Mouse (Mus musculus) neural tube, embryonic 14.5 days (tissue): ENCODE data around the gene C130026I21Rik. TPM values are rescaled to one million over a fixed set of nuclear protein-coding genes. Genes with fewer than 3 reads are reported as not detected.
"Not testable (repeated sequence)": the region's sequence is repeated elsewhere in the genome, so short reads cannot be mapped to it uniquely, and the experiment has no call there.

Experiments
- ATAC-seq: fragments of 200-750 bp; cut with Nextera tagmentation; 2 replicates; pipeline ENCODE4 v1.8.0; 2017; ENCODE audit warnings: low read depth, mild to moderate bottlenecking, moderate TSS enrichment, moderate library complexity
- H3K27ac ChIP-seq: fragments of 300-500 bp; sonication (generic); 2 replicates; pipeline ENCODE4 v1.5.1; 2014; ENCODE audit warnings: low read depth, mild to moderate bottlenecking, control low read depth, low read length, moderate library complexity, mixed read lengths
- H3K27me3 ChIP-seq: fragments of 300-500 bp; sonication (generic); 2 replicates; pipeline ENCODE4 v1.6.1; 2014; ENCODE audit warnings: low read length; ENCODE audit not compliant: control insufficient read depth, insufficient read depth
- H3K36me3 ChIP-seq: fragments of 300-500 bp; sonication (generic); 2 replicates; pipeline ENCODE4 v1.6.1; 2014; ENCODE audit warnings: low read length, mixed read lengths; ENCODE audit not compliant: control insufficient read depth, insufficient read depth
- H3K4me1 ChIP-seq: fragments of 300-500 bp; sonication (generic); 2 replicates; pipeline ENCODE4 v1.6.1; 2014; ENCODE audit warnings: low read length; ENCODE audit not compliant: control insufficient read depth, insufficient read depth
- H3K4me2 ChIP-seq: fragments of 300-500 bp; sonication (generic); 2 replicates; pipeline ENCODE4 v1.6.1; 2014; ENCODE audit warnings: mild to moderate bottlenecking, low read depth, low read length, control low read depth
- H3K4me3 ChIP-seq: fragments of 300-500 bp; sonication (generic); 2 replicates; pipeline ENCODE4 v1.5.1; 2014; ENCODE audit warnings: low read depth, low read length, control low read depth, mixed read lengths
- H3K9ac ChIP-seq: fragments of 300-500 bp; sonication (generic); replicated peaks from 2 replicates; pipeline ENCODE4 v1.6.1; 2014; ENCODE audit warnings: low read depth, mild to moderate bottlenecking, control low read depth, low read length, mixed read lengths
- H3K9me3 ChIP-seq: fragments of 300-500 bp; sonication (generic); 2 replicates; pipeline ENCODE4 v1.6.1; 2016; ENCODE audit warnings: low read length; ENCODE audit not compliant: control insufficient read depth
- WGBS: fragments of 180-500 bp; shearing (Covaris S2); extraction: QIAGEN DNeasy Blood & Tissue Kit; methylation state at CpG from one replicate; pipeline ENCODE4 v1.1.7; 2014; 5-methylcytosine and 5-hydroxymethylcytosine counted together
- polyA plus RNA-seq: library from polyadenylated mRNA; unstranded; fragments of >200 nt; fragmentation: Nextera tagmentation; extraction: Ambion mirVana; gene quantifications from 2 replicates; pipeline ENCODE4 v1.2.1, GENCODE M21; 2014

Gene C130026I21Rik
- polyA plus RNA-seq, 1 experiment from 2014 or later = 0.36 TPM

DNA sequence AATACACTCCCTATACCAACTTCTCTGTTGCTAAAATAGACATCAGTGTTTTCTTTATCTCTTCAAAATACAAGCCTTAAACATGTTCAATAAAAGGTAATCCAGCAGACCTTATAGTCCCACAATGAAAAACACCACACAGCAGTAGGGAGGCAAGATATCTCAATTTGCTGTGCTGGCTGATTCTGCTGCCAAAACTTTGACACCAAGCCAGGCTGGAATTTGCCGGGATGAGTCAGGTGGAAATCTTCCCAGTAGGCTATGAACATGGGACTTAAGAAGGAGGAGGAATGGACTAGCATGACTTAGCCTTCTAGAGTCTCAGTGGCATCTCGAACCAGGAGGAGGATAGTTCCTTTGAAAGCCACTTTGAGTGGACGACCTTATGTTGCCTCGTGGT lies 91.4 kb downstream of the C130026I21Rik start:
- not testable (repeated sequence) for H3K4me2 ChIP-seq, H3K4me1 ChIP-seq, ATAC-seq, H3K36me3 ChIP-seq, H3K27me3 ChIP-seq, H3K9me3 ChIP-seq, H3K4me3 ChIP-seq, H3K27ac ChIP-seq, H3K9ac ChIP-seq
- WGBS = 88% methylated on average over 4 of the region's 4 CpGs

DNA sequence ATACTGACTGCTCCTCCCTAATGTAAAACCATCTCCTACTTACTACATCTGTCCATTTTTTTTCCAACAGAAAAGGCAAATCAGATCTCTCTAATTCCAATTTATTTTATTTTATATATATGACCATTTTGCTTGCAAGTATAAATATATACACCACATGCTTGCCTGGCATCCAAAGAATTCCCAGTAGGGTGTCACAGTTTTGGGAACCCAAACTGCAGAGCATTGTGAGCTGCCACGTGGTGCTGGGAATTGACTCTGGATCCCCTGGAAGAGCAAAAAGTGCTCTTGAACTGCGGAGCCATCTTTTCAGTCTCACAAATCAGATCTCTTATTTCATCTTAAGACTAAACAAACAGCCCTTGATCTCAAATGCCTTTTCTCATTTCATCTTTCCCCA lies 107.5 kb downstream of the C130026I21Rik start:
- H3K27ac ChIP-seq, H3K27me3 ChIP-seq, H3K9me3 ChIP-seq, H3K4me2 ChIP-seq, ATAC-seq, H3K4me1 ChIP-seq, H3K36me3 ChIP-seq, H3K9ac ChIP-seq, H3K4me3 ChIP-seq: not testable (repeated sequence)
- 32% methylated on average over 1 of the region's 2 CpGs for WGBS

DNA sequence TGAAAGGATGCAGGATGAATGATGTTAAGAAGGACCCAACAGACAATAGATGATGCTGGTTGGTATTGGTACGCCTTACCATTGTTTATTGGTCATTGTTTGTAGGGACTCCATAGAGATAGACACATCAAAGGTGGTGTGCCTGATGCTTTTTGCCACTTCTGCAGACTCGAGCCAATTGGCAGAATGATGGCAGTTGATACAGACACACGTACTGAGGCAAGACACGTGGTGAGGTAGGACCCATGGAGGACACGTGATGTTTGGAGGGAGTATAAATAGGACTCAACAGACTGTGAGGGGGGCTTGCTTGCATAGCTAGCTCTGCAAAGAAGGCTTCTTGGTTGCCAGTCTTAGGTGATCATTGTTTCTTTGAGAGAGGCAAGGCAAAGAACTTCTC lies 115.2 kb downstream of the C130026I21Rik start:
- H3K9me3 ChIP-seq, H3K27ac ChIP-seq, H3K36me3 ChIP-seq, H3K27me3 ChIP-seq, ATAC-seq, H3K4me2 ChIP-seq, H3K4me3 ChIP-seq, H3K9ac ChIP-seq, H3K4me1 ChIP-seq: not testable (repeated sequence)
- WGBS = 79% methylated on average over 4 of the region's 5 CpGs

DNA sequence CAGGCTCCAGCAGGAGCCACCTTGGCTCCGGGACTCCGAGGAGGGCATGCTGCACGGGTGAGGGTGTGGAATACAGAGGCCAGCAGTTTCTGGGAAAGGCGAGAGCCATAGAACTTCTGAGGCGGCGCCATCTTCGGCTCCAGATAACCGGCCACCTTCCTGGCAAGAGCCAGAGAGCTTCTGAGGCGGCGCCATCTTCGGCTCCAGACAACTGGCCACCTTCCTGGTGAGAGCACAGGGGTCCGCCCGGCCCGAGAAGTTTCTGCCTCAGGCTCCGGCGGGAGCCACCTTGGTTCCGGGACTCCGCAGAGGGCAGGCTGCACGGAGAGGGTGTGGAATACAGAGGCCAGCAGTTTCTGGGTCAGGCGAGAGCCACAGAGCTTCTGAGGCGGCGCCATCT lies 136.7 kb downstream of the C130026I21Rik start:
- H3K4me2 ChIP-seq, H3K4me3 ChIP-seq, H3K36me3 ChIP-seq, H3K27ac ChIP-seq, H3K27me3 ChIP-seq, H3K4me1 ChIP-seq, ATAC-seq, H3K9ac ChIP-seq, H3K9me3 ChIP-seq: not testable (repeated sequence)
- 91% methylated on average over 22 of the region's 22 CpGs for WGBS

DNA sequence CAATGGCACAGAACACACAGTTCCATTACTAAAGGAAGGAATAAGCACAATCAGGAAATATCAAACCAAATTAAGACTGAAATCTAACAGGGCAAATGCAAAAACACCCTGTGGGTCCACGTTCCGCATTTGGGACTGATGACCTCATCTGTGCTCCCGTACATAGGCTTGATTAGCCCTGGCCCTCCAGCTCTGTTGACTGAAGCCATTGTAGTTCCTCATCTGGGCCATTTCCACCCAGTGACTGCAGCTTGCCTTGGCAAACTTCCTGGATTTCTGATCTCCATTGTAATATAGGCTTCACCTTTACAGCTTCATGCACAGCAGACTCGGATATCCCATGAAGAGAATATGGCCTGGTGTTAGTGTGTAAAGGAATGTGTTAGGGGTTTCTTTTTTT lies 148.5 kb downstream of the C130026I21Rik start:
- H3K9me3 ChIP-seq, H3K27ac ChIP-seq, H3K4me3 ChIP-seq, H3K4me2 ChIP-seq, H3K36me3 ChIP-seq, H3K4me1 ChIP-seq, ATAC-seq, H3K9ac ChIP-seq, H3K27me3 ChIP-seq: not testable (repeated sequence)
- 93% methylated on average over 4 of the region's 4 CpGs for WGBS

DNA sequence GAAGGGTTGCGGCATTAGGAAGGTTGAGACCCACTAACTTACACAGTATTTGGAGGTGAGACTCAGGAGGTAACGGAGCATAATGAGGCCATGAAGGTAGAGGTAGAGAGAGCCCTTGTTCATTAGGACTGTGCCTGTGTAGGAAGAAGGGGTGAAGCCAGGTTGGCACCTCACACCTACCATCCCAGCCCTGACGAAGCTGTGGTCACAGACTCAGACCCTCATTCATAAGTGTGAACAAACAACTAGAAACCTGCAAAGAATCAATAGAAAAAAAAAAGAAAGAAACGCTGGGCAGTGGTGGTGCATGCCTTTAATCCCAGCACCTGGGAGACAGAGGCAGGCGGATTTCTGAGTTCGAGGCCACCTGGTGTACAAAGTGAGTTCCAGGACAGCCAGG lies 152.0 kb downstream of the C130026I21Rik start:
- not testable (repeated sequence) for H3K4me1 ChIP-seq, H3K36me3 ChIP-seq, H3K4me2 ChIP-seq, H3K27me3 ChIP-seq, H3K27ac ChIP-seq, ATAC-seq, H3K9me3 ChIP-seq, H3K9ac ChIP-seq, H3K4me3 ChIP-seq
- 77% methylated on average over 5 of the region's 6 CpGs for WGBS

DNA sequence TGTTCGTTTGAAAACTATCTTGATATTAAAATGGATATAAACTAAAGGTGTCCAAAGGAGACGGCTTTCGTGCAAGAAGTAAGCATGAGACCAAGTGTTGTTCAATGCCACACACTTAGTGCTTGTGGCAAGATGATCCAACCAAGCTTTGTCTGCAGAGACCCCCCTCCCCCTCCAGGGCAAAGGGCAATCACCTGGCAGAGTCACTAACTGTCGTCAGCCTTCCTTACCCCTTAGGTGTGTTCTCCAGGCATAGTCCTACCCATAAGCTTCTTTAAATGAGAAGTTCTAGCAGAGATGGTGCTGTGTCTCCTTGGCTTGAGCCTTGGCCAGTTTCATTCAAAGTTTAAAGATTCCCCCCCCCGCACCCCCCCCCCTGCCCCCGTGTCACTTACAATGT lies 152.8 kb downstream of the C130026I21Rik start:
- not testable (repeated sequence) for H3K4me3 ChIP-seq, H3K27me3 ChIP-seq, H3K9ac ChIP-seq, ATAC-seq, H3K4me2 ChIP-seq, H3K4me1 ChIP-seq, H3K27ac ChIP-seq, H3K36me3 ChIP-seq, H3K9me3 ChIP-seq
- 73% methylated on average over 4 of the region's 6 CpGs for WGBS

DNA sequence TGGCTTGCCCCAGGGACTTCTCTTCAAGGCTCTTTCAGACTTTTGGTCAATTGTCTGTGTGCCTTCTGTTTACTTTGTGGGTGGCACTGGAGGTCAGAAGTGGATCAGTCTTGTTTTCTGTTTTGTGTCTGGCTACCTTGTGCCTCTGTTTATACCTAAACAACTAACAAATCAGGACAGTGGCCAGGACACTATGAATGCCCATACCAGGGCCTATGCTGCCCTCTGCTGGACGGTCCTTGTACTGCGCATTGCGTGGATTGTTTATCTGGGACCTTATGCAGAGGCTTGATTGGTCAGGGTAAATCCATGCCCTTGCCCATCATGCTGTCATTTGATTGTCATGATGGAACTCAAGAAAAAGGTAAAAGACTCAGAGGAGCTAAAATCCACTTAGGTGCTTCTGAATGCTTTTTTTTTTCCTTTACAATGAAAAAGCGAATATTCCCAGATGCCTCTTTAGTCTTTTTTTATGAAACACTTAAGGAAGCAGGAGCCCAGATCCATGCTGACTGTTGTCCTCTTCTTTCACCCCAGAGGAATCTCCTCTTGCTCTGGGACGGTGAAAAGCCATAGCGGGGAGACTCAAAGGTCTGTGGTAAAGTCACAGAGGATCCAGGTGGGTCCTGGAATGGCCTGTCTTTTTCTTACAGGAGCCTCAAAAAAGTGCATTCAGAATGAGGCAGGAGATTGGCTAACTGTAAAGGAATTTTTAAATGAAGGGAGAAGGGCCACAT lies 155.5 kb downstream of the C130026I21Rik start:
- H3K4me2 ChIP-seq, ATAC-seq: not testable (repeated sequence)
- WGBS = 55% methylated on average over 6 of the region's 6 CpGs

DNA sequence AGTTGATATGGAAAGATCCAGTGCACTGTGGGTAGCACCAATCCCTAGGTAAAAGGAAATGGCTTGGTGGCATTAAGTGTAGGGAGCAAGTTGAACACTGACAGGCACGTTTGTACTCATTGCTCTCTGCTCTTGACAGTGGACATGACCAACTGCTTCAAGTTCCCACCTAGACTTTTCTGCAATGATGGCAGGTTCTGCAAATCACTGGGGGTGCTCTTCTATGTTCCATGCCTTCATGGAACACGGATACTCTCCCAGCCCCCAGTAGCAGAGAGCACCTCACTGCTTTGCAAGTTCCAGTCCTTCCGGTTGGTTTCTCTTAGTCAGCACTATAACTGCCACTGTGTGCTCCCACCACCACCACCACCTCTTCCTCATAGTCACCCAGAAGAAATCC lies 156.3 kb downstream of the C130026I21Rik start:
- 82% methylated on average over 3 of the region's 3 CpGs for whole genome bisulfite sequencing
- H3K36me3 ChIP-seq, H3K9ac ChIP-seq, H3K4me3 ChIP-seq, H3K27me3 ChIP-seq, H3K4me2 ChIP-seq, ATAC-seq, H3K4me1 ChIP-seq, H3K9me3 ChIP-seq, H3K27ac ChIP-seq: not testable (repeated sequence)

More for the DNA sequence above, 155.5 kb downstream of the C130026I21Rik start:
- H3K9me3 ChIP-seq, H3K4me1 ChIP-seq, H3K27ac ChIP-seq, H3K36me3 ChIP-seq, H3K4me3 ChIP-seq, H3K9ac ChIP-seq, H3K27me3 ChIP-seq: not testable (repeated sequence)
